Mouse (Mus musculus) embryo, embryonic 11.5 days (tissue): ENCODE measurements around the gene Picalm.

ENCODE experiments used
- DNase-seq: peaks from one replicate; pipeline ENCODE4 v3.0.0-alpha.2; 2012; ENCODE audit warnings: low read depth, low spot score

The Picalm gene

DNA sequence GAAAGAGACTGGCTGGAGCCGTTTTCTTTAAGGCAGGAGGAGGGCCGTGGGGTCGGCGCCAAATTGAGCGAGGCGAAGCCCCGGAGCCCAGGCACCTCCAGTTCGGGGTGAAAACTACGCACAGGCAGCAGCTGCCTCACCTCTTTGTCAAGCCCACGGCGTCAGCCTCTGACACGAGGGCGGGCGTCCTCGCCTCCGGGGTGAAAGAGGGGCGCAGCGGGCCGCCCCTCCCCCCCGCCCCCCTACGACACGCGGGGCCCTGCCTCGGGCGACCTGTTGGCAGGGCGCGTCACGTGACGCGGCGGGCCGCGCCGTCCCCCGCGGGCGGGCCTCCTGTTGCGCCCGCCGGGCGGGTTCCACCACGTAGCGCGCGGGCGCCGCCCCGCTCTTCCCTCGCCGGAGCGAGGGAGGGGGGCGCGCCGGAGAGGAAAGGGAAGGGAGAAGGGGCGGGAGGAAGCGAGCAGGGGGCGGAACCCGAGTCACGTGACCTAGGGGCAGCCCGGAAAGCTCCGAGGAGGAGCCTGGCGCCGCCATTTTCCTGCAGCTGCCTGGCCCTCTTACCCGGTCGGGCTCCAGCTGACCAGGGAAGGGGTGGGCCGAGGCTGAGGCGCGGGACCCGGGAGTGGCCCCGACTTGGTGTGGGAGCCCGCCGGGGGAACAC is at the start of gene Picalm:
TSS of gene Picalm (plus strand) at position 482 of the 661 bp plus-strand sequence.
- DNase-seq, result peak; percentile 99

- no peak for DNase-seq
These were observed 46.2 kb upstream of the Picalm start for GRCm38 (mm10) chr7:90083799-90084198.

GRCm38 (mm10) chr7:90084531-90084930 is 45.5 kb upstream of the Picalm start:
- DNase-seq, result no peak

GRCm38 (mm10) chr7:90085713-90086112 is 44.3 kb upstream of the Picalm start:
- DNase-seq, result no peak

- no peak for DNase-seq
These were observed 43.2 kb upstream of the Picalm start for GRCm38 (mm10) chr7:90086821-90087220.

GRCm38 (mm10) chr7:90090996-90091395 is 39.0 kb upstream of the Picalm start:
- DNase-seq, result no peak

DNA sequence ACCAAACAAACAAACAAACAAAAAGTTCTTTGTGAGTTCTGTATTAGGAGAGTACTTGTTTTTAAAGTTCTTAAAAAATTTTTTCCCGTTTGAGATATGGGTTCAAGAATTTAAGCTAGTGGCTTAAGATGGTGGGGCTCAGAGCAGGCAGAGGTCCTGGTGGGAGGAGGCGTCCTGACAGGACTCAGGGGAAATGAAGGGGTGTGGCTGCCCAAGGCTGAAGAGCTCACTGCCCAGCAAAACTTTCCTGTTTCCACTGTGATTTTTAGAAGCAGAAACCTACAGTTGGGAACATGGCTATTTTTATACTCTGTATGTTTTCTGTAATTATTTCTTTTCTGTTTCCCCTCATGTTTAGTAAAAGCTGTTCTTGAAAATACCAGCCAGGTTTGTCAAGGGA is 38.3 kb upstream of the Picalm start:
- no peak for DNase-seq

GRCm38 (mm10) chr7:90092452-90093450 is 37.3 kb upstream of the Picalm start:
- DNase-seq, result no peak

GRCm38 (mm10) chr7:90095097-90095496 is 34.9 kb upstream of the Picalm start:
- DNase-seq, result no peak

DNA sequence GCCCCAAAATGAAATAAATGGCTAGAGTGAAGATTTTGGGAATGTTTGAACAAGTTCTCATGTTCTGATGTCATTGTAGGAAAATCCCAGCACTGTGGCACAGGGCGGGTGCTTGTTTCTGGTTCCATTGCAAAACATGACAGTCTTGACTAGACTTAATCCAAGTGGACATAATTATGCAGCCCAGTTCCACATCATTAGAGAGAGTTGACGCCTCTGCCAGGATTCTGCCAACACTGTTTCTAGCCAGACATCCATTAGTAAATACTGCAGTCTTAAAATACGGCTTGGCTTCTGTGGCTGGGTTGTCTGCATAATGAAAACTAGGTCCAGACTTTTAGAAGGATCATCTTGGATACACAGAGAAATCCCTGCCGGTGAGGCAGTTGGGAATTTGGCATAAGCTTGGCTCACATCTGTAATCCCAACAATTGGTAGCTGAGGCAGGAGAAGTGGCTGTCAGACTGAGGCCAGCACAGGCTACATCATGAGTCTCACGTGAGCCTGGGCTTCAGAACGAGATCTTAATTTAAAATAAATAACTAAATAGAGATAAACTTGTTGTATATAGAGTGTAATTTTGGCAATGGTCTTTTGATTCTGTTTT is 34.1 kb upstream of the Picalm start:
- no peak for DNase-seq

DNA sequence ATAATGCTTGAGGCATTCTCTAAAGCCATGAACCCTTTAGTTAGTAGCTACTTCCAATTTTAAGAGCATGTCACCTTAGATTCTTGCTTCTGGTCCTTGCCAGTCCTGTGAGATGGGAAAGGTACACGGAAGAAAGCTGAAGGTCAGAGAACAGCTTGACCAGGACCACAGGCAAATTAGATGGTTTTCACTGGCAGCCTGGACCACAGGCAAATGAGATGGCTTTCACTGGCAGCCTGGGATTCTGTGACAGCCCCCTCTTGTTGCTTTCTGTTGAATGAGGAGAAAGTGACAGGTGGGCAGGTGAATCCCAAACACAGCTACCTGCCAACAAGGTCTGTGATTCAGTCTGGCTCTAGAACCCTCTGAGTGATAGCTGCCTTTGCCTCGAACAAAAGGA is 33.4 kb upstream of the Picalm start:
- no peak for DNase-seq

DNA sequence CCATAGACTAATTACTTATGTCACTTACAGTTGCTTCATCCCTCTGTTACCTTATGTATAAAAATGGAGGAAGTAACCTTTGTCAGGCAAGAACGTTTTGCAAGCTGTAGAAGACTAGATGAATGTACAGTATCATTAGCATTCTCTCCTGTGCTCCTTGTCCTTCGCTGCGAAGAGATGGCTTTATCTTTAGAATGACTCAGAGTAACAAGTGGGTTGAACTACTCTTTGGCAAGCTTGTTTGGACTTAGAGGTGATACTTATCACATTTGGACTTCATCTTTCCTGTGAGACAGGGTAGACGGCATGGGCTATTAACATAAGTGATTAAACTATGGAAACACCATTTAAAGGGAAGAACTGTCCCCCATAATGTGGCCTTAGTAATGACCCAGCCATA is 31.8 kb upstream of the Picalm start:
- no peak for DNase-seq

GRCm38 (mm10) chr7:90099248-90099647 is 30.8 kb upstream of the Picalm start:
- no peak for DNase-seq

- DNase-seq, result no peak
These were observed 29.3 kb upstream of the Picalm start for GRCm38 (mm10) chr7:90100614-90101160.

DNA sequence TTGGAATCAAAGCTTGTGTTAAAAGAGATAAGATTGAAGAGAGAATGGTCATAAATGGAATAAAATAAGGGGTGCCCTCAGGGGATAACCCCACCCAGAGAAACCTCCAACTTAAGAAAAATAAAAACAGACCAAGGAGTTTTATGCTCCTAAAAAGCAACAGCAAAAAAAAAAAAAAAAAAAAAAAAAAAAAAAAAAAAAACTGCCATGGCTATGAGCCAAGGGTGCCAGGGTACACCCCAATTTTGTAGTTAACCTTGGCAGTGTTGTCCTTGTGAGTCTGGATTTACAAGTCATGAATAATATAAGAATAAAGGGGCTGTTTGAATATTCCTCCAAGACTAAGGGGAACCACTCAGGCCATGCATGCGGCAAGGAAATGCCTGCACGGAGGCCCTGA is 13.9 kb upstream of the Picalm start:
- DNase-seq, result no peak

GRCm38 (mm10) chr7:90120106-90120505 is 9.9 kb upstream of the Picalm start:
- DNase-seq, result no peak

- no peak for DNase-seq
These were observed 5.0 kb upstream of the Picalm start for GRCm38 (mm10) chr7:90124991-90125390.

DNA sequence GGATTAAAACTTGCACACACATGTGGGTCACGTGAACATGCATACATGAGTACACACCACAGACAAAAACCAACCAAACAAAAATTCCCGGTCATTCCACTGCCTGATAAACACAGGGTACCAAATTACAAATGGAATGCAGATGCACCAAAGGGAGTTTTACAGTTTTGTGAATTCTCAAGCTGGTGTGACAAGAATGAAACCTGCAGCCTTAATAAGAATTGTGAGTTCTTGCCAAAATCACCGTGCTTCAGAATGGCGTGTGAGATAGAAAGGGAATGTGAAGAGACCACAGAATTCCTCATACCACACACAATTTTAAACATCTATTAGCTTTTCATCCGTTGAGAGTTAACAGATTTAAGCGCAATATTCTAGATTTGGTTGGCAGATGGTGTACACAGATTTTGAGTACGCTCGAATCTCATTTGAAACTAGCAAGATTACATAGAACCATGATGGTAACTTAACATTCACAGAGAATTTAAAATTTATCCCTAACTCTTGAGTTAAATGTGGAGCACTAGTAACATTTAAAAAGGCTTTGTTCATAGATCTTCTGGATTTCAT is 1.3 kb upstream of the Picalm start:
- DNase-seq, result no peak

DNA sequence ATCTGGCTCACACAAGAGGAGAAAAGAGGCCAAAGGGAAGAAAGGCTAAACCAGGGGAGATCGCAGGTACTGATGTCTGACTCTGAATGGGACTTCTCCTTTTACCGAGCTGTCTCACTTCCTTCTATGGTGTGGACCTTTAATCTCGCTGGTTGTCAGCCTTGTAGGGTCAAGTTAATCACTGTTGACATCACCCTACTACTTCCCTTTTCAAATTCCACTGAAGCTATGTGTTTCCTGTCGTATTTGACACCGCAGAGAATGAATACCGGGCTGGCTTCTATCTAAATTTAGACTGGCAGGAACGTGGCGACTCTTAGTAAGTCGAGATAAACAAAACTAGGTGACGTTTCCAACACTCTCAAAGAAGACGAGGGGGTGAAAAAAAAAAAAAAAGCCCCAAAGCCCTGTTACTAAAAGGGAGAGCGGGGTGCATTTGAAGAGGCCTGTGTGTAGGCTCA is 712 bp upstream of the Picalm start:
- DNase-seq, result no peak

DNA sequence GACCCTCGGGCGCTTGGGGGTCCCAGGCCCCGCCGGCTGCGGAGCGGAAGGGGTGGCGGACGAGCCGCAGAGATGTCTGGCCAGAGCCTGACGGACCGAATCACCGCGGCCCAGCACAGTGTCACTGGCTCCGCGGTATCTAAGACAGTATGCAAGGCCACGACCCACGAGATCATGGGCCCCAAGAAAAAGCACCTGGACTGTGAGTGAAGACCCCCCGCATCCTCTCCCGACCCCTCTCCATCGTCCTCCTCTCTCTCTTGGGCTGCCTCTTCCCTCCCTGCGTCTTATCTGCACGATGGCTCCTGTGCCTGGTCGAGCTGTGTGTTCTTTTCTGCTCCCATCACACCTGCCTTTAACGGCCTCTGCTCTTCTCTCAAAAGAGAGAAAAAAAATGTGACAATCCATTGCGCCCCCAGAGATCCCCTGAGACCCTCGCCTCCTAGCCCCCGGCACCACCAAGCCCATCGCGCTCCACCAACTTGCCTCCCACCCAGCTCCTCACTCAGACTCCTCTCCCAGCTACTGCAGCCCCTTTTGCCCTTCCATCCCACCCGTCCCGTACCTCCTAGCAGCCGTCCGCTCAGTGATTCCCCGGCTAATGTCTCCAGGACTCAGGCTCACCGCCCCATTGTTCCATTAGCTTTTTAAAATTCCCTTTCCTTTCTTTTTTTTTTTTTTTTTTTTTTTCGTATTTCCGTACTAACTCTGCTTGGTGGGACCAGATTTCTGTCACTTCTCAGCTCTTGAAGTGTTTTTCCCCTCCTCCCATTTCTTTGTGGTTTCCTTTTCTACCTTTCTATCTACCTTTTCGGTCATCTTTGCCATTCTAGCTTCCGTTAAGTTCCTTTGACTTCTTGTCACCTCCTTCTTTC is 725 bp downstream of the Picalm start:
- no peak for DNase-seq

- no peak for DNase-seq
These were observed 1.3 kb downstream of the Picalm start for GRCm38 (mm10) chr7:90131376-90131651.
